Mouse (Mus musculus): ENCODE measurements around the gene Rapgef5. TPM values are rescaled to one million over a fixed set of nuclear protein-coding genes. Genes with fewer than 3 reads are reported as not detected.
A peak's percentile ranks its signal among the peaks of the same experiment; 100 is the strongest.

The Rapgef5 gene
- total RNA-seq, 2 experiments from 2014 or later = 103 to 112 TPM

- intact Hi-C loops (cut with DNase I) = no loop called here
- no peak for DNase-seq
These were observed 147.4 kb downstream of the Rapgef5 start for GRCm38 (mm10) chr12:117663637-117664036.

GRCm38 (mm10) chr12:117664644-117665043 lies 148.4 kb downstream of the Rapgef5 start:
- no peak for DNase-seq
- intact Hi-C loops (cut with DNase I) = no loop called here

- intact Hi-C loops (cut with DNase I) = no loop called here
- DNase-seq = no peak
These were observed 150.1 kb downstream of the Rapgef5 start for GRCm38 (mm10) chr12:117666391-117666790.

GRCm38 (mm10) chr12:117669610-117670400 lies 153.5 kb downstream of the Rapgef5 start:
- DNase-seq = no peak
- intact Hi-C loops (cut with DNase I) = no loop called here

GRCm38 (mm10) chr12:117673188-117673587 lies 156.9 kb downstream of the Rapgef5 start:
- intact Hi-C loops (cut with DNase I) = no loop called here
- no peak for DNase-seq

GRCm38 (mm10) chr12:117674511-117674910 lies 158.2 kb downstream of the Rapgef5 start:
- DNase-seq = no peak
- intact Hi-C loops (cut with DNase I) = no loop called here

- DNase-seq = no peak
- intact Hi-C loops (cut with DNase I) = no loop called here
These were observed 160.0 kb downstream of the Rapgef5 start for GRCm38 (mm10) chr12:117676265-117676664.

- intact Hi-C loops (cut with DNase I) = no loop called here
- DNase-seq = no peak
These were observed 162.6 kb downstream of the Rapgef5 start for GRCm38 (mm10) chr12:117678916-117679315.

GRCm38 (mm10) chr12:117679795-117680194 lies 163.5 kb downstream of the Rapgef5 start:
- DNase-seq = no peak
- intact Hi-C loops (cut with DNase I) = no loop called here

GRCm38 (mm10) chr12:117681273-117681672 lies 165.0 kb downstream of the Rapgef5 start:
- intact Hi-C loops (cut with DNase I) = no loop called here
- no peak for DNase-seq

GRCm38 (mm10) chr12:117683377-117683776 lies 167.1 kb downstream of the Rapgef5 start:
- no peak for DNase-seq
- intact Hi-C loops (cut with DNase I) = no loop called here

GRCm38 (mm10) chr12:117683984-117684383 lies 167.7 kb downstream of the Rapgef5 start:
- intact Hi-C loops (cut with DNase I) = no loop called here
- no peak for DNase-seq

GRCm38 (mm10) chr12:117684788-117685187 lies 168.5 kb downstream of the Rapgef5 start:
- intact Hi-C loops (cut with DNase I) = no loop called here

GRCm38 (mm10) chr12:117685336-117685735 lies 169.1 kb downstream of the Rapgef5 start:
- intact Hi-C loops (cut with DNase I) = no loop called here
- no peak for DNase-seq

More at GRCm38 (mm10) chr12:117684788-117685187, 168.5 kb downstream of the Rapgef5 start:
- no peak for DNase-seq

GRCm38 (mm10) chr12:117686732-117687131 lies 170.5 kb downstream of the Rapgef5 start:
- DNase-seq = no peak

GRCm38 (mm10) chr12:117688655-117689548 lies 172.6 kb downstream of the Rapgef5 start:
- peak; percentile 67 for DNase-seq
- intact Hi-C loops (cut with DNase I) = no loop called here

More at GRCm38 (mm10) chr12:117686732-117687131, 170.5 kb downstream of the Rapgef5 start:
- intact Hi-C loops (cut with DNase I) = no loop called here

GRCm38 (mm10) chr12:117691336-117691735 lies 175.1 kb downstream of the Rapgef5 start:
- no peak for DNase-seq
- intact Hi-C loops (cut with DNase I) = no loop called here

- intact Hi-C loops (cut with DNase I) = no loop called here
- no peak for DNase-seq
These were observed 176.5 kb downstream of the Rapgef5 start for GRCm38 (mm10) chr12:117692775-117693174.

- DNase-seq = no peak
- intact Hi-C loops (cut with DNase I) = no loop called here
These were observed 183.8 kb downstream of the Rapgef5 start for GRCm38 (mm10) chr12:117699950-117700665.

- intact Hi-C loops (cut with DNase I) = no loop called here
- no peak for DNase-seq
These were observed 184.6 kb downstream of the Rapgef5 start for GRCm38 (mm10) chr12:117700927-117701326.

GRCm38 (mm10) chr12:117702291-117702690 lies 186.0 kb downstream of the Rapgef5 start:
- intact Hi-C loops (cut with DNase I) = no loop called here
- no peak for DNase-seq
